Mouse (Mus musculus) neural tube, embryonic 13.5 days (tissue): ENCODE results near the gene Usp5. TPM values are rescaled to one million over a fixed set of nuclear protein-coding genes. Genes with fewer than 3 reads are reported as not detected.
A peak's percentile ranks its signal among the peaks of the same experiment; 100 is the strongest.

ENCODE experiments used
- ATAC-seq: fragments of 200-750 bp; cut with Nextera tagmentation; 2 replicates; pipeline ENCODE4 v1.8.0; 2017; ENCODE audit warnings: low read depth, mild to moderate bottlenecking, moderate TSS enrichment, moderate library complexity
- H3K27ac ChIP-seq: fragments of 300-500 bp; sonication (generic); replicated peaks from 2 replicates; pipeline ENCODE4 v1.5.1; 2015; ENCODE audit warnings: moderate library complexity, mild to moderate bottlenecking, inconsistent platforms
- H3K27me3 ChIP-seq: fragments of 300-500 bp; sonication (generic); 2 replicates; pipeline ENCODE4 v1.6.1; 2015; ENCODE audit warnings: mild to moderate bottlenecking, inconsistent platforms
- H3K36me3 ChIP-seq: fragments of 300-500 bp; sonication (generic); 2 replicates; pipeline ENCODE4 v1.6.1; 2015; ENCODE audit warnings: mild to moderate bottlenecking, inconsistent platforms
- H3K4me1 ChIP-seq: fragments of 300-500 bp; sonication (generic); replicated peaks from 2 replicates; pipeline ENCODE4 v1.6.1; 2015; ENCODE audit warnings: inconsistent platforms
- H3K4me2 ChIP-seq: fragments of 300-500 bp; sonication (generic); 2 replicates; pipeline ENCODE4 v1.6.1; 2015; ENCODE audit warnings: inconsistent platforms, mild to moderate bottlenecking, moderate library complexity
- H3K4me3 ChIP-seq: fragments of 300-500 bp; sonication (generic); 2 replicates; pipeline ENCODE4 v1.5.1; 2015; ENCODE audit warnings: mild to moderate bottlenecking, inconsistent platforms
- H3K9ac ChIP-seq: fragments of 300-500 bp; sonication (generic); 2 replicates; pipeline ENCODE4 v1.6.1; 2015; ENCODE audit warnings: moderate library complexity, mild to moderate bottlenecking, inconsistent platforms
- H3K9me3 ChIP-seq: fragments of 300-500 bp; sonication (generic); 2 replicates; pipeline ENCODE4 v1.6.1; 2016; ENCODE audit warnings: inconsistent platforms
- WGBS: fragments of 180-500 bp; shearing (Covaris S2); methylation state at CpG from one replicate; pipeline ENCODE4 v1.1.7; 2015; 5-methylcytosine and 5-hydroxymethylcytosine counted together
- polyA plus RNA-seq: library from polyadenylated mRNA; unstranded; fragments of >200 nt; fragmentation: Nextera tagmentation; extraction: Ambion mirVana; gene quantifications from 2 replicates; pipeline ENCODE4 v1.2.1, GENCODE M21; 2015

Usp5 gene
- polyA plus RNA-seq, 1 experiment from 2014 or later, result 176 TPM

- Histone ChIP-seq H3K27me3 (peaks cover 11% of the 10 kb centered on the region; the same call in 1 of the 2 replicates), H3K4me2 (peak within 1 kb of the TSS; percentile 81), H3K36me3 (no peaks in the 10 kb centered on the region), H3K4me3 (peak within 1 kb of the TSS; percentile 53), H3K27ac (peak within 1 kb of the TSS; percentile 70), H3K4me1 (peaks cover 28% of the 10 kb centered on the region), H3K9ac (peak within 1 kb of the TSS; percentile 82), H3K9me3 (no peaks in the 10 kb centered on the region)
- ATAC-seq, result peak; percentile 85
- WGBS, result under 1% methylated on average over 54 of the region's 54 CpGs
Measured at GRCm38 (mm10) chr6:124769101-124769765, 60.1 kb downstream of the Usp5 start, which contains the start of gene Eno2. Gene Eno2, minus strand, starts transcription at chr6:124769673.

GRCm38 (mm10) chr6:124768704-124769044, 60.6 kb downstream of the Usp5 start:
- WGBS, result 3% methylated on average over 9 of the region's 9 CpGs
- Histone ChIP-seq H3K9ac (peak overlapping the region; percentile 82), H3K27ac (peak overlapping the region; percentile 70), H3K36me3 (no peaks in the 10 kb centered on the region), H3K4me2 (peak overlapping the region; percentile 81), H3K9me3 (no peaks in the 10 kb centered on the region), H3K4me1 (peaks cover 28% of the 10 kb centered on the region), H3K4me3 (peak overlapping the region; percentile 53), H3K27me3 (peaks cover 11% of the 10 kb centered on the region; the same call in 1 of the 2 replicates)
- no peak for ATAC-seq

DNA sequence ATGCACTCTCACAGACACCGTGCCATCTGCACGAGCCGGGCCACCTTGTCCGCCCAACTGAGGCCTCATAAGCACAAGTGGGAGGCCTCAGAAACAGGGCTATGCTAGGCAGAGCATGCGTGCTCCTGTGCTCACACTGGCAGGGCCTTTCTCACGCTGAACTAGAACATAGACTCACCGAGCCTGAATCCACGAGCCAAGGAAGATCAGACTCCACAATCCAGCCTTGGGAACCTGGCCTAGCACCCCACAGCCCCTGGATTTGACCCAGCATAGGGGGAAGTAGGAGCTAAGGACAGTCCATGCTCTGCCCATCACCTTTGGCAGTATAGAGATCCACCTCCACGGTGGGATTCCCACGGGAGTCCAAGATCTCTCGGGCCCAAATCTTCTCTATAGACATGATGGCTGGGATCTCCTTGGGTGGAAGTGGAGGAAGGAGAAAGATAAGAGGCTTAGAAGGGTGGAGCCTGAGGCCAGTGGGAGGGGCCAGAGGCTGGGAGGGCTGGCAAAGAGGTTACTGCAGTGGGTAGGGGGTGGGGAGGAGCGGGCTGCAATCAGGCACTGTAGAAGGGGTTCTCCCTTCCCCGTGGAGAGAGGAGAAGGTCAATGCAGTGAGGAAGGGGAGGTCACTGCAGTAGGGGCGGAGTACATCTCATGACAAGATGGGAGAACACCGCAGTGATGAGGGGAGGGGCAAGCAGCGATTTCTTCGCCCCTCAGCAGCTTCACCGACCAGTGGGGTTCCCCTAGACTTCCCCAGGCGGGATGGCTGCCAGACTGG, 61.2 kb downstream of the Usp5 start:
- Histone ChIP-seq H3K27me3 (peaks cover 11% of the 10 kb centered on the region; the same call in 1 of the 2 replicates), H3K4me2 (peak overlapping the region; percentile 81), H3K4me3 (peak overlapping the region; percentile 53), H3K9me3 (no peaks in the 10 kb centered on the region), H3K9ac (peak overlapping the region; percentile 82), H3K4me1 (peaks cover 28% of the 10 kb centered on the region), H3K27ac (0 out of 2 replicates have a peak overlapping the region, but pooled peaks have one; percentile 28), H3K36me3 (no peaks in the 10 kb centered on the region)
- no peak; the same call in 1 of the 2 replicates for ATAC-seq
- 27% methylated on average over 19 of the region's 19 CpGs for WGBS

GRCm38 (mm10) chr6:124767536-124767919, 61.8 kb downstream of the Usp5 start:
- Histone ChIP-seq H3K9me3 (no peaks in the 10 kb centered on the region), H3K36me3 (0 out of 2 replicates have a peak, but pooled peaks cover 3% of the 10 kb centered on the region), H3K4me3 (peak overlapping the region; percentile 53; the same call in 1 of the 2 replicates), H3K4me1 (peaks cover 28% of the 10 kb centered on the region), H3K9ac (peak overlapping the region; percentile 82; the same call in 1 of the 2 replicates), H3K27me3 (peaks cover 17% of the 10 kb centered on the region; the same call in 1 of the 2 replicates), H3K27ac (0 out of 2 replicates have a peak overlapping the region, but pooled peaks have one; percentile 28), H3K4me2 (peak overlapping the region; percentile 81)
- WGBS, result 40% methylated on average over 4 of the region's 4 CpGs
- ATAC-seq, result no peak

GRCm38 (mm10) chr6:124765951-124766350, 63.3 kb downstream of the Usp5 start:
- no peak overlapping the region for H3K4me2 ChIP-seq
- no peak for ATAC-seq
- H3K27me3 ChIP-seq, result peaks cover 21% of the 10 kb centered on the region
- WGBS, result 88% methylated on average over 7 of the region's 7 CpGs
- H3K9ac ChIP-seq, result no peak overlapping the region
- no peak overlapping the region for H3K4me3 ChIP-seq
- H3K36me3 ChIP-seq, result 0 out of 2 replicates have a peak, but pooled peaks cover 4% of the 10 kb centered on the region
- peaks cover 28% of the 10 kb centered on the region for H3K4me1 ChIP-seq
- H3K27ac ChIP-seq, result no peak overlapping the region
- no peaks in the 10 kb centered on the region for H3K9me3 ChIP-seq

Other genes with a start within 250 kb of the Usp5 start
- gene C1s2, start 193.4 kb downstream of the Usp5 start, polyA plus RNA-seq, result 0.12 TPM in 1 of 2 replicates, not detected in the other
- gene Lpcat3, start 166.5 kb downstream of the Usp5 start, polyA plus RNA-seq, result 43.2 and 43.7 TPM in 2 replicates
- 110 and 120 TPM in 2 replicates for gene Emg1, start 117.3 kb downstream of the Usp5 start, polyA plus RNA-seq
- 259 and 270 TPM in 2 replicates for gene Phb2, start 117.1 kb downstream of the Usp5 start, polyA plus RNA-seq
- 6.0 and 7.9 TPM in 2 replicates for gene Ptpn6, start 90.8 kb downstream of the Usp5 start, polyA plus RNA-seq
- 687 and 693 TPM in 2 replicates for gene Grcc10, start 88.1 kb downstream of the Usp5 start, polyA plus RNA-seq
- not detected in 2 replicates for gene Gm45234, start 73.5 kb downstream of the Usp5 start, polyA plus RNA-seq
- 21.0 and 23.1 TPM in 2 replicates for gene Atn1, start 73.0 kb downstream of the Usp5 start, polyA plus RNA-seq
- 67.2 and 69.8 TPM in 2 replicates for gene Eno2, start 59.8 kb downstream of the Usp5 start, polyA plus RNA-seq
- 0.57 and 2.1 TPM in 2 replicates for gene Lrrc23, start 49.8 kb downstream of the Usp5 start, polyA plus RNA-seq
- gene Spsb2, start 20.8 kb downstream of the Usp5 start, polyA plus RNA-seq, result 4.7 and 8.5 TPM in 2 replicates
- gene Tpi1, start 15.2 kb downstream of the Usp5 start, polyA plus RNA-seq, result 385 and 391 TPM in 2 replicates
- 26.6 and 33.2 TPM in 2 replicates for gene Cdca3, start 63 bp upstream of the Usp5 start, polyA plus RNA-seq
- 0.44 and 0.93 TPM in 2 replicates for gene Gnb3, start 10.8 kb upstream of the Usp5 start, polyA plus RNA-seq
- 20.5 and 20.6 TPM in 2 replicates for gene P3h3, start 28.3 kb upstream of the Usp5 start, polyA plus RNA-seq
- gene Gpr162, start 34.5 kb upstream of the Usp5 start, polyA plus RNA-seq, result 21.2 and 22.4 TPM in 2 replicates
- gene Cd4, start 58.7 kb upstream of the Usp5 start, polyA plus RNA-seq, result 0.21 TPM in 1 of 2 replicates, not detected in the other
- gene Lag3, start 82.2 kb upstream of the Usp5 start, polyA plus RNA-seq, result 2.2 and 3.2 TPM in 2 replicates
- gene Ptms, start 90.6 kb upstream of the Usp5 start, polyA plus RNA-seq, result 797 TPM in 2 replicates
- 535 and 552 TPM in 2 replicates for gene Mlf2, start 101.9 kb upstream of the Usp5 start, polyA plus RNA-seq
- gene Cops7a, start 136.1 kb upstream of the Usp5 start, polyA plus RNA-seq, result 85.4 and 96.4 TPM in 2 replicates
- 28.4 and 28.9 TPM in 2 replicates for gene Pianp, start 167.2 kb upstream of the Usp5 start, polyA plus RNA-seq
- gene Zfp384, start 179.7 kb upstream of the Usp5 start, polyA plus RNA-seq, result 20.0 and 23.2 TPM in 2 replicates
- 147 and 148 TPM in 2 replicates for gene Ing4, start 210.3 kb upstream of the Usp5 start, polyA plus RNA-seq
- gene Acrbp, start 220.2 kb upstream of the Usp5 start, polyA plus RNA-seq, result 19.0 and 21.0 TPM in 2 replicates
- 0.43 and 0.77 TPM in 2 replicates for gene Lpar5, start 238.4 kb upstream of the Usp5 start, polyA plus RNA-seq